Mouse (Mus musculus) spleen, adult 12 weeks (tissue): ENCODE measurements around the gene Uevld.
A peak's percentile ranks its signal among the peaks of the same experiment; 100 is the strongest.
"Not testable (repeated sequence)": the region's sequence is repeated elsewhere in the genome, so short reads cannot be mapped to it uniquely, and the experiment has no call there.

Experiments
- DNase-seq: peaks from one replicate; pipeline ENCODE4 v3.0.0; 2022; ENCODE audit warnings: low spot score

The Uevld gene

GRCm38 (mm10) chr7:46969898-46970297, 11.6 kb upstream of the Uevld start:
- no peak for DNase-seq

GRCm38 (mm10) chr7:46964070-46964469, 5.7 kb upstream of the Uevld start:
- DNase-seq = no peak

- DNase-seq = peak; percentile 22
Observed at GRCm38 (mm10) chr7:46962806-46963618, 4.7 kb upstream of the Uevld start.

- no peak for DNase-seq
Observed at GRCm38 (mm10) chr7:46962132-46962531, 3.8 kb upstream of the Uevld start.

GRCm38 (mm10) chr7:46960991-46961390, 2.7 kb upstream of the Uevld start:
- DNase-seq = no peak

GRCm38 (mm10) chr7:46958853-46959252, 526 bp upstream of the Uevld start:
- no peak for DNase-seq

GRCm38 (mm10) chr7:46935847-46936246, 22.5 kb downstream of the Uevld start:
- DNase-seq = no peak

- DNase-seq = no peak
Observed at GRCm38 (mm10) chr7:46934788-46935187, 23.5 kb downstream of the Uevld start.

- no peak for DNase-seq
Observed at GRCm38 (mm10) chr7:46931370-46931769, 27.0 kb downstream of the Uevld start.

- DNase-seq = no peak
Observed at GRCm38 (mm10) chr7:46928291-46928690, 30.0 kb downstream of the Uevld start.

GRCm38 (mm10) chr7:46922075-46922474, 36.3 kb downstream of the Uevld start:
- no peak for DNase-seq

- DNase-seq = peak; percentile 85
Observed at GRCm38 (mm10) chr7:46919551-46920176, 38.7 kb downstream of the Uevld start, which contains the start of gene Tsg101. Gene Tsg101, minus strand, starts transcription at chr7:46919969.

GRCm38 (mm10) chr7:46918678-46919371, 39.5 kb downstream of the Uevld start:
- no peak for DNase-seq

- no peak for DNase-seq
Observed at GRCm38 (mm10) chr7:46916376-46916775, 42.0 kb downstream of the Uevld start.

GRCm38 (mm10) chr7:46911250-46911649, 47.1 kb downstream of the Uevld start:
- no peak for DNase-seq

- no peak for DNase-seq
Observed at GRCm38 (mm10) chr7:46899343-46899742, 59.0 kb downstream of the Uevld start.

GRCm38 (mm10) chr7:46895511-46895910, 62.8 kb downstream of the Uevld start:
- DNase-seq = peak; percentile 5

GRCm38 (mm10) chr7:46883304-46883703, 75.0 kb downstream of the Uevld start:
- DNase-seq = no peak

- DNase-seq = not testable (repeated sequence)
Observed at GRCm38 (mm10) chr7:46881941-46882340, 76.4 kb downstream of the Uevld start.

GRCm38 (mm10) chr7:46880992-46881391, 77.3 kb downstream of the Uevld start:
- DNase-seq = no peak

GRCm38 (mm10) chr7:46879851-46880250, 78.5 kb downstream of the Uevld start:
- DNase-seq = no peak

GRCm38 (mm10) chr7:46877255-46877654, 81.1 kb downstream of the Uevld start:
- DNase-seq = no peak

- DNase-seq = no peak
Observed at GRCm38 (mm10) chr7:46876841-46877240, 81.5 kb downstream of the Uevld start.
